8 mouse cellular contexts compared by ENCODE assay signal in genomic region chr10:80024229-80025043, GRCm38 (mm10). TPM values are rescaled to one million over a fixed set of nuclear protein-coding genes. Genes with fewer than 3 reads are reported as not detected.
DNase-seq lines count a peak whose midpoint lies in the region; ATAC-seq and TF ChIP-seq lines count a peak whose summit lies in the region.

No protein-coding gene starts in this region.

- H3K9ac ChIP-seq in kidney, postnatal 0 days (ENCODE audit: low read depth, low read length) = 0 out of 2 replicates have a peak overlapping the region, but pooled peaks have one; percentile 31
- H3K9ac ChIP-seq in kidney, embryonic 16.5 days (replicated peaks; ENCODE audit: low read length) = no peak overlapping the region
- H3K9ac ChIP-seq in limb, embryonic 12.5 days (replicated peaks) = no peak overlapping the region; the same call in 1 of the 2 replicates

- no peak for DNase-seq in kidney, postnatal 0 days (ENCODE audit: low spot score)
- peak; percentile 69 to 80 for DNase-seq in CD8-positive naive resting alpha-beta T cell, adult 2 months (ENCODE audit: low read depth in 2 of 2, low spot score in 2 of 2)
- DNase-seq in splenic B cell, adult 2 months (ENCODE audit: low read depth, low spot score) = peak; percentile 83
- DNase-seq in kidney, adult 18-20 months = no peak
- no peak for DNase-seq in frontal cortex, postnatal 25 days (ENCODE audit: low spot score in 2 of 2)
- no peak for DNase-seq in adrenal gland, adult 18-20 months (ENCODE audit: low spot score in 2 of 2)

- H3K4me3 ChIP-seq in kidney, postnatal 0 days (replicated peaks; ENCODE audit: low read depth, low read length) = no peak overlapping the region
- no peak overlapping the region for H3K4me3 ChIP-seq in kidney, embryonic 16.5 days (ENCODE audit: low read length)
- H3K4me3 ChIP-seq in limb, embryonic 12.5 days (replicated peaks) = no peak overlapping the region

- no peaks in the 10 kb centered on the region for H3K4me1 ChIP-seq in kidney, postnatal 0 days (replicated peaks; ENCODE audit: insufficient read depth, low read length)
- peaks cover 6% of the 10 kb centered on the region; the same call in 1 of the 2 replicates for H3K4me1 ChIP-seq in kidney, embryonic 16.5 days (ENCODE audit: insufficient read depth, low read length)
- peaks cover 11% of the 10 kb centered on the region for H3K4me1 ChIP-seq in limb, embryonic 12.5 days (replicated peaks)

- H3K27ac ChIP-seq in kidney, postnatal 0 days = no peak overlapping the region
- no peak overlapping the region for H3K27ac ChIP-seq in kidney, embryonic 16.5 days (ENCODE audit: low read length)
- 0 out of 2 replicates have a peak overlapping the region, but pooled peaks have one; percentile 41 for H3K27ac ChIP-seq in limb, embryonic 12.5 days

- TF ChIP-seq CTCF in kidney, postnatal 0 days (IDR thresholded peaks at IDR 0.05; ENCODE audit: low read depth) = no peak

- H3K27me3 ChIP-seq in kidney, postnatal 0 days (ENCODE audit: insufficient read depth, low read length) = no peaks in the 10 kb centered on the region
- H3K27me3 ChIP-seq in kidney, embryonic 16.5 days (ENCODE audit: insufficient read depth, low read length) = no peaks in the 10 kb centered on the region
- H3K27me3 ChIP-seq in limb, embryonic 12.5 days = no peaks in the 10 kb centered on the region
- no peaks in the 10 kb centered on the region for H3K27me3 ChIP-seq in splenic B cell, adult 2 months (ENCODE audit: control insufficient read depth, insufficient read depth, low read length, poor library complexity, severe bottlenecking)

- whole genome bisulfite sequencing in kidney, postnatal 0 days = 77% methylated on average over 15 of the region's 15 CpGs
- 78% methylated on average over 15 of the region's 15 CpGs for WGBS in kidney, embryonic 16.5 days
- WGBS in limb, embryonic 12.5 days = 79% methylated on average over 15 of the region's 15 CpGs

- no peak for ATAC-seq in kidney, postnatal 0 days (replicated peaks; ENCODE audit: low FRiP score, low read depth)
- ATAC-seq in kidney, embryonic 16.5 days (ENCODE audit: low FRiP score, low TSS enrichment) = no peak
- ATAC-seq in limb, embryonic 12.5 days (ENCODE audit: insufficient number of reproducible peaks, insufficient read depth, low FRiP score, low TSS enrichment, low read depth) = no peak

- no peak overlapping the region for H3K4me2 ChIP-seq in kidney, postnatal 0 days (ENCODE audit: low read length)
- no peak overlapping the region for H3K4me2 ChIP-seq in kidney, embryonic 16.5 days (replicated peaks; ENCODE audit: low read depth, low read length)
- H3K4me2 ChIP-seq in limb, embryonic 12.5 days = no peak overlapping the region

- H3K36me3 ChIP-seq in kidney, postnatal 0 days (ENCODE audit: insufficient read depth, low read length) = no peaks in the 10 kb centered on the region
- no peaks in the 10 kb centered on the region for H3K36me3 ChIP-seq in kidney, embryonic 16.5 days (ENCODE audit: insufficient read depth, low read length)
- peaks cover 37% of the 10 kb centered on the region; the same call in 1 of the 2 replicates for H3K36me3 ChIP-seq in limb, embryonic 12.5 days
- peaks cover 63% of the 10 kb centered on the region for H3K36me3 ChIP-seq in splenic B cell, adult 2 months (ENCODE audit: control insufficient read depth, insufficient read depth, low read length, poor library complexity, severe bottlenecking)

- H3K9me3 ChIP-seq in kidney, postnatal 0 days (replicated peaks; ENCODE audit: low read length) = no peaks in the 10 kb centered on the region
- no peaks in the 10 kb centered on the region for H3K9me3 ChIP-seq in kidney, embryonic 16.5 days (ENCODE audit: low read length)
- H3K9me3 ChIP-seq in limb, embryonic 12.5 days = no peaks in the 10 kb centered on the region

RNA-seq across cellular contexts. Expression of gene Arhgap45, which starts 8.0 kb away (rescaled TPM):
- 4.0 and 4.6 TPM in 2 replicates for polyA plus RNA-seq in kidney, postnatal 0 days (2015; fragmentation: Nextera tagmentation; extraction: Ambion mirVana)
- 10.5 and 11.3 TPM in 2 replicates for polyA plus RNA-seq in kidney, embryonic 16.5 days (2015; fragmentation: Nextera tagmentation; extraction: Ambion mirVana)
- polyA plus RNA-seq in limb, embryonic 12.5 days (2016; fragmentation: Nextera tagmentation; extraction: Ambion mirVana) = 12.5 and 12.6 TPM in 2 replicates
- total RNA-seq in adrenal gland, adult 18-20 months (2021) = 1 to 10 TPM; 5.5 to 7.3 TPM

RNA-seq across cellular contexts. Expression of gene Polr2e, which starts 15.2 kb away (rescaled TPM):
- 208 and 210 TPM in 2 replicates for polyA plus RNA-seq in kidney, postnatal 0 days (2015; fragmentation: Nextera tagmentation; extraction: Ambion mirVana)
- 242 and 248 TPM in 2 replicates for polyA plus RNA-seq in kidney, embryonic 16.5 days (2015; fragmentation: Nextera tagmentation; extraction: Ambion mirVana)
- 241 and 251 TPM in 2 replicates for polyA plus RNA-seq in limb, embryonic 12.5 days (2016; fragmentation: Nextera tagmentation; extraction: Ambion mirVana)
- 10 to 100 TPM; 86.3 to 94.3 TPM for total RNA-seq in adrenal gland, adult 18-20 months (2021)

RNA-seq across cellular contexts. Expression of gene Gpx4, which starts 22.5 kb away (rescaled TPM):
- 901 and 946 TPM in 2 replicates for polyA plus RNA-seq in kidney, postnatal 0 days (2015; fragmentation: Nextera tagmentation; extraction: Ambion mirVana)
- 617 and 706 TPM in 2 replicates for polyA plus RNA-seq in kidney, embryonic 16.5 days (2015; fragmentation: Nextera tagmentation; extraction: Ambion mirVana)
- polyA plus RNA-seq in limb, embryonic 12.5 days (2016; fragmentation: Nextera tagmentation; extraction: Ambion mirVana) = 463 and 494 TPM in 2 replicates
- total RNA-seq in adrenal gland, adult 18-20 months (2021) = 1,000 to 10,000 TPM; 1,091 to 1,886 TPM

RNA-seq across cellular contexts. Expression of gene Abca7, which starts 28.1 kb away (rescaled TPM):
- 2.4 and 2.6 TPM in 2 replicates for polyA plus RNA-seq in kidney, postnatal 0 days (2015; fragmentation: Nextera tagmentation; extraction: Ambion mirVana)
- polyA plus RNA-seq in kidney, embryonic 16.5 days (2015; fragmentation: Nextera tagmentation; extraction: Ambion mirVana) = 4.2 and 4.4 TPM in 2 replicates
- 2.1 and 2.3 TPM in 2 replicates for polyA plus RNA-seq in limb, embryonic 12.5 days (2016; fragmentation: Nextera tagmentation; extraction: Ambion mirVana)
- total RNA-seq in adrenal gland, adult 18-20 months (2021) = 10 to 100 TPM; 20.6 to 22.3 TPM

RNA-seq across cellular contexts. Expression of gene Cnn2, which starts 36.1 kb away (rescaled TPM):
- 221 and 261 TPM in 2 replicates for polyA plus RNA-seq in kidney, postnatal 0 days (2015; fragmentation: Nextera tagmentation; extraction: Ambion mirVana)
- polyA plus RNA-seq in kidney, embryonic 16.5 days (2015; fragmentation: Nextera tagmentation; extraction: Ambion mirVana) = 309 and 332 TPM in 2 replicates
- polyA plus RNA-seq in limb, embryonic 12.5 days (2016; fragmentation: Nextera tagmentation; extraction: Ambion mirVana) = 216 and 240 TPM in 2 replicates
- 10 to 100 TPM; 28.5 to 49.0 TPM for total RNA-seq in adrenal gland, adult 18-20 months (2021)

Comparison
In these comparisons a context has a peak if more than half of its experiments do, and no peak if none do; other contexts are left out.
1. DNase-seq: peak in CD8-positive naive resting alpha-beta T cell, adult 2 months (2 of 2) and splenic B cell, adult 2 months (single experiment); none in kidney, postnatal 0 days (single experiment), kidney, adult 18-20 months (single experiment), frontal cortex, postnatal 25 days (0 of 2) and adrenal gland, adult 18-20 months (0 of 2).